Mouse (Mus musculus) CH12.LX (cell line): Measurements from ENCODE around the gene Lce6a. TPM values are rescaled to one million over a fixed set of nuclear protein-coding genes. Genes with fewer than 3 reads are reported as not detected.
A peak's percentile ranks its signal among the peaks of the same experiment; 100 is the strongest.

Experiments
- DNase-seq: peaks from one replicate; pipeline ENCODE4 v3.0.0-alpha.2; 2013; ENCODE audit errors: extremely low read depth
- H3K27ac ChIP-seq: 2 replicates; pipeline ENCODE4 v1.5.1; 2012; ENCODE audit warnings: low read depth, mild to moderate bottlenecking, control low read depth, moderate library complexity; ENCODE audit not compliant: insufficient read depth
- H3K27me3 ChIP-seq: replicated peaks from 2 replicates; pipeline ENCODE3; 2012; ENCODE audit warnings: inconsistent platforms
- H3K36me3 ChIP-seq, 2 experiments: replicated peaks in 1 of 2; 2 replicates each; pipeline versions ENCODE3 to v1.6.1; 2012; ENCODE audit warnings: inconsistent platforms in 1 of 2, low read length in 1 of 2, mild to moderate bottlenecking in 1 of 2, mixed read lengths in 1 of 2, moderate library complexity in 1 of 2; ENCODE audit not compliant: control insufficient read depth in 1 of 2, insufficient read depth in 1 of 2
- H3K4me1 ChIP-seq, 2 experiments: 2 replicates each; pipeline ENCODE4 v1.6.1; 2012; ENCODE audit warnings: inconsistent platforms in 1 of 2, moderate library complexity in 1 of 2; ENCODE audit not compliant: insufficient read depth in 2 of 2, control insufficient read depth in 1 of 2
- H3K4me2 ChIP-seq: 2 replicates; pipeline ENCODE4 v1.6.1; 2012; ENCODE audit warnings: low read depth, mild to moderate bottlenecking, control low read depth; ENCODE audit not compliant: poor library complexity, insufficient read depth, severe bottlenecking
- H3K4me3 ChIP-seq, 3 experiments: fragments of 150-350 bp in 1 of 3; sonication (generic) in 1 of 3; replicated peaks in 1 of 3; 2 replicates each; pipeline versions ENCODE3 to v1.5.1; 2011 to 2012; ENCODE audit warnings: low read depth in 2 of 3, low read length in 2 of 3, mild to moderate bottlenecking in 2 of 3, moderate library complexity in 2 of 3, control low read depth in 1 of 3, improper control_type of control experiment in 1 of 3, inconsistent platforms in 1 of 3, mixed read lengths in 1 of 3; ENCODE audit not compliant: poor library complexity in 1 of 3
- H3K79me2 ChIP-seq: replicated peaks from 2 replicates; pipeline ENCODE4 v1.6.1; 2012; ENCODE audit warnings: mild to moderate bottlenecking, moderate library complexity; ENCODE audit not compliant: control insufficient read depth, poor library complexity, insufficient read depth, severe bottlenecking; ENCODE audit errors: extremely low read depth
- H3K9ac ChIP-seq: 2 replicates; pipeline ENCODE4 v1.6.1; 2012; ENCODE audit warnings: low read depth, mild to moderate bottlenecking, control low read depth, moderate library complexity; ENCODE audit not compliant: insufficient read depth
- H3K9me3 ChIP-seq: replicated peaks from 2 replicates; pipeline ENCODE3; 2012; ENCODE audit warnings: low read length, inconsistent platforms, mixed read lengths
- CHD2 ChIP-seq: IDR thresholded peaks from 2 replicates; pipeline ENCODE4 v1.6.1; 2011; ENCODE audit warnings: low read length, improper control_type of control experiment
- CTCF ChIP-seq, 2 experiments: IDR thresholded peaks in 1 of 2; conservative IDR thresholded peaks in 1 of 2; 2 replicates each; pipeline ENCODE4 v1.5.1; 2011 to 2012; ENCODE audit warnings: low read depth in 2 of 2, low read length in 2 of 2, improper control_type of control experiment in 1 of 2, inconsistent platforms in 1 of 2, mild to moderate bottlenecking in 1 of 2, moderate library complexity in 1 of 2
- E2F4 ChIP-seq: IDR thresholded peaks from 2 replicates; pipeline ENCODE4 v1.6.1; 2011; ENCODE audit warnings: low read depth, low read length, improper control_type of control experiment; ENCODE audit not compliant: insufficient replicate concordance
- ETS1 ChIP-seq: conservative IDR thresholded peaks from 2 replicates; pipeline ENCODE4 v1.6.1; 2012; ENCODE audit warnings: low read depth, mild to moderate bottlenecking, inconsistent platforms, low read length, improper control_type of control experiment, moderate library complexity
- JUN ChIP-seq: IDR thresholded peaks from 2 replicates; pipeline ENCODE4 v1.6.1; 2011; ENCODE audit warnings: low read depth, mild to moderate bottlenecking, low read length, improper control_type of control experiment, moderate library complexity; ENCODE audit not compliant: insufficient read depth
- MAX ChIP-seq: IDR thresholded peaks from 2 replicates; pipeline ENCODE4 v1.6.1; 2011; ENCODE audit warnings: low read length, improper control_type of control experiment
- MEF2A ChIP-seq: IDR thresholded peaks from 2 replicates; pipeline ENCODE4 v1.6.1; 2014; ENCODE audit warnings: low read depth, mild to moderate bottlenecking, inconsistent platforms, low read length, improper control_type of control experiment, borderline replicate concordance
- MXI1 ChIP-seq: IDR thresholded peaks from 2 replicates; pipeline ENCODE4 v1.6.1; 2011; ENCODE audit warnings: mild to moderate bottlenecking, low read depth, low read length, improper control_type of control experiment
- MYC ChIP-seq: IDR thresholded peaks from 2 replicates; pipeline ENCODE4 v1.6.1; 2011; ENCODE audit warnings: low read depth, mild to moderate bottlenecking, improper control_type of control experiment, low read length
- NELFE ChIP-seq: IDR thresholded peaks from 2 replicates; pipeline ENCODE4 v1.6.1; 2011; ENCODE audit warnings: low read depth, low read length, improper control_type of control experiment
- POLR2AphosphoS2 ChIP-seq: IDR thresholded peaks from 2 replicates; pipeline ENCODE4 v1.6.1; 2011; ENCODE audit warnings: low read depth, low read length, improper control_type of control experiment
- RAD21 ChIP-seq: IDR thresholded peaks from 2 replicates; pipeline ENCODE4 v1.6.1; 2011; ENCODE audit warnings: low read depth, mild to moderate bottlenecking, low read length, improper control_type of control experiment, moderate library complexity
- SMC3 ChIP-seq: IDR thresholded peaks from 2 replicates; pipeline ENCODE4 v1.6.1; 2011; ENCODE audit warnings: low read depth, low read length, improper control_type of control experiment
- TBP ChIP-seq: conservative IDR thresholded peaks from 2 replicates; pipeline ENCODE4 v1.6.1; 2011; ENCODE audit warnings: low read depth, low read length, improper control_type of control experiment
- TCF12 ChIP-seq: IDR thresholded peaks from 2 replicates; pipeline ENCODE4 v1.6.1; 2014; ENCODE audit warnings: low read depth, mild to moderate bottlenecking, inconsistent platforms, low read length, improper control_type of control experiment
- UBTF ChIP-seq: IDR thresholded peaks from 2 replicates; pipeline ENCODE4 v1.6.1; 2012; ENCODE audit warnings: low read depth, mild to moderate bottlenecking, inconsistent platforms, low read length, improper control_type of control experiment, moderate library complexity
- USF1 ChIP-seq: IDR thresholded peaks from 2 replicates; pipeline ENCODE4 v1.6.1; 2014; ENCODE audit warnings: low read depth, mild to moderate bottlenecking, inconsistent platforms, low read length, improper control_type of control experiment
- ZC3H11A ChIP-seq: IDR thresholded peaks from 2 replicates; pipeline ENCODE4 v1.6.1; 2012; ENCODE audit warnings: low read depth, mild to moderate bottlenecking, inconsistent platforms, low read length, improper control_type of control experiment
- ZNF384 ChIP-seq: IDR thresholded peaks from 2 replicates; pipeline ENCODE4 v1.6.1; 2012; ENCODE audit warnings: low read depth, low read length, improper control_type of control experiment, inconsistent platforms
- dilution Hi-C: fragments of 300-500 bp; cut with MboI; formaldehyde crosslinking; loops from 2 replicates; pipeline ENCODE4 v1.14.3; 2020; ENCODE audit warnings: low sequenced_read_pairs; ENCODE audit not compliant: extremely low pct_unique_long_range_greater_than_20kb, extremely low pct_ligation_motif_present
- in situ Hi-C: fragments of 300-500 bp; cut with MboI; formaldehyde crosslinking; loops from 3 replicates; pipeline ENCODE4 v1.14.3; 2019; ENCODE audit warnings: low sequenced_read_pairs, low pct_ligation_motif_present, low pct_unique_long_range_greater_than_20kb, mixed read lengths
- polyA plus RNA-seq: library from polyadenylated mRNA; unstranded; fragments of >175 nt; gene quantifications from 2 replicates; pipeline ENCODE4 v1.2.1, GENCODE M21; 2012; ENCODE audit warnings: low read depth; ENCODE audit not compliant: insufficient read length
- total RNA-seq, 2 experiments: library from RNA; depleted of rRNA; stranded (reverse); fragments of 300-350 nt in 1 of 2; fragments of >200 nt in 1 of 2; gene quantifications; 2 replicates each; pipeline ENCODE4 v1.2.3; 2012 to 2014

The Lce6a gene
- total and polyA plus RNA-seq, 3 experiments = not detected

GRCm38 (mm10) chr3:92609804-92610203, 11.7 kb downstream of the Lce6a start:
- Histone ChIP-seq H3K4me3 (no peak overlapping the region), H3K4me2 (no peak overlapping the region), H3K36me3 (no peaks in the 10 kb centered on the region)
- TF ChIP-seq NELFE = no peak
- TF ChIP-seq, all 38 proteins: peak for 0
- Histone ChIP-seq H3K27ac (no peak overlapping the region), H3K9ac (no peak overlapping the region), H3K27me3 (no peaks in the 10 kb centered on the region), H3K79me2 (no peaks in the 10 kb centered on the region), H3K9me3 (no peaks in the 10 kb centered on the region), H3K4me1 (no peaks in the 10 kb centered on the region)
- in situ Hi-C loops = no loop called here
- DNase-seq = no peak
- dilution Hi-C loops = no loop called here

GRCm38 (mm10) chr3:92607392-92607791, 14.1 kb downstream of the Lce6a start, which contains the start of gene 2210017I01Rik:
Gene 2210017I01Rik, minus strand, starts transcription at chr3:92607492.
- Histone ChIP-seq H3K9me3 (no peaks in the 10 kb centered on the region), H3K4me1 (no peaks in the 10 kb centered on the region), H3K79me2 (no peaks in the 10 kb centered on the region), H3K9ac (no peak within 1 kb of the TSS), H3K36me3 (no peaks in the 10 kb centered on the region), H3K27me3 (no peaks in the 10 kb centered on the region), H3K4me3 (no peak within 1 kb of the TSS), H3K4me2 (no peak within 1 kb of the TSS), H3K27ac (no peak within 1 kb of the TSS)
- dilution Hi-C loops = no loop called here
- in situ Hi-C loops = no loop called here
- no peak for DNase-seq
- no peak for TF ChIP-seq CHD2
- no peak for TF ChIP-seq UBTF
- TF ChIP-seq MXI1 = no peak

- Histone ChIP-seq H3K79me2 (no peaks in the 10 kb centered on the region), H3K27ac (no peak overlapping the region), H3K9ac (no peak overlapping the region), H3K4me1 (no peaks in the 10 kb centered on the region), H3K27me3 (no peaks in the 10 kb centered on the region), H3K36me3 (no peaks in the 10 kb centered on the region), H3K9me3 (no peaks in the 10 kb centered on the region), H3K4me3 (no peak overlapping the region), H3K4me2 (no peak overlapping the region)
- in situ Hi-C loops = no loop called here
- peak; percentile 46 for DNase-seq
- TF ChIP-seq ZNF384 = no peak
- TF ChIP-seq NELFE = no peak
- TF ChIP-seq RAD21 = peak; percentile 24
- TF ChIP-seq TBP = no peak
- TF ChIP-seq ZC3H11A = no peak
- TF ChIP-seq POLR2AphosphoS2 = no peak
- TF ChIP-seq CTCF (conservative IDR thresholded peaks at IDR 0.05 in 1 of 2, IDR thresholded peaks at IDR 0.05 in 1 of 2; ENCODE audit: low read depth in 2 of 2, low read length in 2 of 2) = peak in 1 of 2 experiments; percentile 40; a peak in 2 of 4 replicates
- no peak for TF ChIP-seq MYC
- no peak for TF ChIP-seq MAX
- no peak for TF ChIP-seq MEF2A
- peak; percentile 6; the same call in 1 of the 2 replicates for TF ChIP-seq SMC3
- TF ChIP-seq ETS1 = no peak
- no peak for TF ChIP-seq USF1
- no peak for TF ChIP-seq UBTF
- no peak for TF ChIP-seq TCF12
- no peak for TF ChIP-seq JUN
- no peak for TF ChIP-seq E2F4
- dilution Hi-C loops = no loop called here
Observed at GRCm38 (mm10) chr3:92602169-92602568, 19.3 kb downstream of the Lce6a start.
